Mouse (Mus musculus) intestine, embryonic 16.5 days (tissue): ENCODE measurements around the gene Cfap161. TPM values are rescaled to one million over a fixed set of nuclear protein-coding genes. Genes with fewer than 3 reads are reported as not detected.

Experiments used
- ATAC-seq: fragments of 200-750 bp; cut with Nextera tagmentation; 2 replicates; pipeline ENCODE4 v1.8.0; 2017; ENCODE audit warnings: moderate TSS enrichment, moderate library complexity
- H3K27ac ChIP-seq: fragments of 300-500 bp; sonication (generic); 2 replicates; pipeline ENCODE4 v1.5.1; 2014; ENCODE audit warnings: mild to moderate bottlenecking, low read length
- H3K27me3 ChIP-seq: fragments of 300-500 bp; sonication (generic); replicated peaks from 2 replicates; pipeline ENCODE4 v1.6.1; 2014; ENCODE audit warnings: low read length, control low read depth, mixed read lengths; ENCODE audit not compliant: control insufficient read depth, insufficient read depth
- H3K36me3 ChIP-seq: fragments of 300-500 bp; sonication (generic); 2 replicates; pipeline ENCODE4 v1.6.1; 2014; ENCODE audit warnings: low read length, control low read depth; ENCODE audit not compliant: control insufficient read depth, insufficient read depth
- H3K4me1 ChIP-seq: fragments of 300-500 bp; sonication (generic); 2 replicates; pipeline ENCODE4 v1.6.1; 2014; ENCODE audit warnings: low read length, control low read depth, mixed read lengths; ENCODE audit not compliant: control insufficient read depth, insufficient read depth
- H3K4me2 ChIP-seq: fragments of 300-500 bp; sonication (generic); 2 replicates; pipeline ENCODE4 v1.6.1; 2014; ENCODE audit warnings: low read depth, low read length, control low read depth
- H3K4me3 ChIP-seq: fragments of 300-500 bp; sonication (generic); 2 replicates; pipeline ENCODE4 v1.5.1; 2014; ENCODE audit warnings: mild to moderate bottlenecking, low read length
- H3K9ac ChIP-seq: fragments of 300-500 bp; sonication (generic); 2 replicates; pipeline ENCODE4 v1.6.1; 2014; ENCODE audit warnings: low read depth, low read length
- H3K9me3 ChIP-seq: fragments of 300-500 bp; sonication (generic); 2 replicates; pipeline ENCODE4 v1.6.1; 2016; ENCODE audit warnings: low read length, control low read depth; ENCODE audit not compliant: control insufficient read depth
- WGBS: fragments of 180-500 bp; shearing (Covaris S2); extraction: QIAGEN DNeasy Blood & Tissue Kit; methylation state at CpG from one replicate; pipeline ENCODE4 v1.1.7; 2014; 5-methylcytosine and 5-hydroxymethylcytosine counted together
- polyA plus RNA-seq: library from polyadenylated mRNA; unstranded; fragments of >200 nt; fragmentation: Nextera tagmentation; extraction: Ambion mirVana; gene quantifications from 2 replicates; pipeline ENCODE4 v1.2.1, GENCODE M21; 2015

Cfap161 gene
- polyA plus RNA-seq, 1 experiment from 2014 or later: 0.13 TPM

GRCm38 (mm10) chr7:83809060-83809459 lies 14.4 kb upstream of the Cfap161 start:
- H3K4me2 ChIP-seq: no peak overlapping the region
- no peak overlapping the region for H3K4me3 ChIP-seq
- H3K9me3 ChIP-seq: no peaks in the 10 kb centered on the region
- H3K27me3 ChIP-seq: no peaks in the 10 kb centered on the region
- no peak overlapping the region for H3K9ac ChIP-seq
- H3K27ac ChIP-seq: 0 out of 2 replicates have a peak overlapping the region, but pooled peaks have one; percentile 9
- peaks cover 12% of the 10 kb centered on the region for H3K4me1 ChIP-seq
- 55% methylated on average over 6 of the region's 6 CpGs for WGBS
- ATAC-seq: no peak
- H3K36me3 ChIP-seq: no peaks in the 10 kb centered on the region

DNA sequence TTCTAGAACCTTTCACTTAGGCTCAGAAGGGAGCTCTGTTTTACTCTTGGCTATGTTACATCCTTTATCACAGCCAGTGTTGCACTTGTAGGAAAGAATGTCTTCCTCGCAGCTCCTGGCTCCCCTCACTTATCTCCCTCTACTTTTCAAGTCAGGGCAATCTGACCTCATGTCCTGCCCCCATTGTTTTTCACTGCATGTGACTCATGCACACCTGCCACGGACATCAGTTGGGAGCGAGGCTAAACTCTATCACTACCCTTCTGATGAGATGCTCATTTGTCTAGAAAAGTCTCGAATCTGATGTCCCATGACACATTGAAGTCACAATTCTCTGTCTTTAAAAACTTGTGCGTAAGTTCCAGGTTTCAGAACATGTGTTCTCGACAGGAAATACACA lies 12.3 kb upstream of the Cfap161 start:
- WGBS: 70% methylated on average over 6 of the region's 6 CpGs
- Histone ChIP-seq H3K9ac (no peak overlapping the region), H3K4me2 (no peak overlapping the region), H3K27me3 (no peaks in the 10 kb centered on the region), H3K4me3 (no peak overlapping the region), H3K9me3 (no peaks in the 10 kb centered on the region), H3K36me3 (no peaks in the 10 kb centered on the region), H3K4me1 (peaks cover 4% of the 10 kb centered on the region), H3K27ac (no peak overlapping the region)
- ATAC-seq: no peak

DNA sequence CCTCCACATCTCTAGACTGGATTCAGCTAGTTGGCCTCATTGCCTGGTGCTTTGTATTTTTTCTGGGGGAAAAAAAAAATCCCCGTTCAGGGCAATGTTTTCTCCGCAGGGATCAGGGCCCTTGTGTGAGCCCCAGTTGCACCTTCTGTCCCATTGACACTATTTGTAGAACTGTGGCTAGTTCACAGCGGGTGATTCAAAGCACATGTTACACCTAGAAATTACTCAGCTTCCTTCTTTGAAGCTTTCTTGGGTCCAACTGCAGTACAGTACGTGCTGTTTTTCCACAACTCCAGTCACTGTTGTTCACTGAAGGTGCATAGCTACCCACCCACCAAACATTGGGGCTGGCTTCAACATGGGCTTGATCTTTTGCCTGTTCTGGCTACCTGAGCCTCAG lies 9.1 kb upstream of the Cfap161 start:
- Histone ChIP-seq H3K4me3 (no peak overlapping the region), H3K4me2 (no peak overlapping the region), H3K4me1 (0 out of 2 replicates have a peak, but pooled peaks cover 2% of the 10 kb centered on the region), H3K36me3 (no peaks in the 10 kb centered on the region), H3K27me3 (no peaks in the 10 kb centered on the region), H3K9me3 (no peaks in the 10 kb centered on the region), H3K27ac (no peak overlapping the region), H3K9ac (no peak overlapping the region)
- no peak for ATAC-seq
- WGBS: 88% methylated on average over 4 of the region's 4 CpGs

GRCm38 (mm10) chr7:83802509-83802908 lies 7.8 kb upstream of the Cfap161 start:
- WGBS: 60% methylated on average over 7 of the region's 7 CpGs
- Histone ChIP-seq H3K4me3 (no peak overlapping the region), H3K9me3 (no peaks in the 10 kb centered on the region), H3K4me2 (no peak overlapping the region), H3K27me3 (no peaks in the 10 kb centered on the region), H3K4me1 (0 out of 2 replicates have a peak, but pooled peaks cover 2% of the 10 kb centered on the region), H3K27ac (no peak overlapping the region), H3K36me3 (no peaks in the 10 kb centered on the region), H3K9ac (no peak overlapping the region)
- ATAC-seq: peak; percentile 58

- WGBS: 68% methylated on average over 2 of the region's 2 CpGs
These were observed 7.3 kb upstream of the Cfap161 start for GRCm38 (mm10) chr7:83802007-83802406.

DNA sequence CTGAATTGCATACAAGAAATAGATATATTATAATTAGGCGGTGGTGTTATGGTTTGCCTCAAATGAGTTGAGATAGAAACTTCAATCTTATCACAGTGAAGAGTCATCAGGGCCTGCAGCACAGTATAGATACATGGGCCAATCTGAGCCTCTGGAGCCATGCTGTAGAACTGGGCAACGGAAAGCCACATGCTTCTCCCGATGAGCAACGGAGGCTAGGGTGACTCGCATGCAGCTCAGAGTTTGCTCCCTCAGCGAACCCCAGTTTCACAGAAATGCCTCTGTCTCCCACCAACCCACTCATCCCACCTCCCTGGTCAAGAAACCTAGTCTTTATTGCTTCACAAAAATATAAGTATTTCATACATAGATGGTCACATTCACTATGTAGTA lies 6.8 kb upstream of the Cfap161 start:
- 92% methylated on average over 6 of the region's 6 CpGs for WGBS

More at GRCm38 (mm10) chr7:83802007-83802406, 7.3 kb upstream of the Cfap161 start:
- no peaks in the 10 kb centered on the region for H3K36me3 ChIP-seq
- H3K27ac ChIP-seq: no peak overlapping the region
- no peak for ATAC-seq
- H3K27me3 ChIP-seq: no peaks in the 10 kb centered on the region
- no peaks in the 10 kb centered on the region for H3K9me3 ChIP-seq
- no peak overlapping the region for H3K9ac ChIP-seq
- no peak overlapping the region for H3K4me3 ChIP-seq
- H3K4me2 ChIP-seq: no peak overlapping the region
- H3K4me1 ChIP-seq: 0 out of 2 replicates have a peak, but pooled peaks cover 2% of the 10 kb centered on the region

GRCm38 (mm10) chr7:83800561-83801482 lies 6.1 kb upstream of the Cfap161 start:
- H3K27ac ChIP-seq: no peak overlapping the region

More for the DNA sequence above, 6.8 kb upstream of the Cfap161 start:
- Histone ChIP-seq H3K4me2 (no peak overlapping the region), H3K9ac (no peak overlapping the region), H3K4me1 (0 out of 2 replicates have a peak, but pooled peaks cover 2% of the 10 kb centered on the region), H3K36me3 (no peaks in the 10 kb centered on the region), H3K27ac (no peak overlapping the region), H3K9me3 (no peaks in the 10 kb centered on the region), H3K4me3 (no peak overlapping the region), H3K27me3 (no peaks in the 10 kb centered on the region)
- no peak for ATAC-seq

DNA sequence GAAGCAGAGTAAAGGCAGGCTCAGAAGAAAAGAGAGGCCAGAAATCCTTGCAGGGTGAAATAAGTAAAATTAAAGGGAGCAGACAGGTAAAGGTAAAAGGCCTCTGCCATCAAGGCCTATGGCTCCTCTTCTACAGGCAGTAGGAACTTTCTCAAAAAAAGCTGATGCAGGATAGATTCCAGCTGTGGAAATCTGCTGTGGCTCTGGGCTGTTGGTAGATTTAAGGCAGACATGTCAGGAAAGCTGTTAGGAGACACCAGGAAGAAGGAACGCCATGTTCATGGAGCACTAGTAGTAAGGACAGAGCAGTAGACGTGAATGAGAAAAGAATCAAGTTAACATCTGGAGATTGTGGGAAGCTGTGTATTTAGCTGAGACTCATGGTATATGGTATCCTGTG lies 5.4 kb upstream of the Cfap161 start:
- WGBS: 82% methylated on average over 2 of the region's 2 CpGs
- Histone ChIP-seq H3K27ac (no peak overlapping the region), H3K27me3 (no peaks in the 10 kb centered on the region), H3K4me2 (no peak overlapping the region), H3K4me1 (0 out of 2 replicates have a peak, but pooled peaks cover 2% of the 10 kb centered on the region), H3K4me3 (no peak overlapping the region), H3K9ac (no peak overlapping the region), H3K36me3 (no peaks in the 10 kb centered on the region), H3K9me3 (no peaks in the 10 kb centered on the region)
- ATAC-seq: no peak

More at GRCm38 (mm10) chr7:83800561-83801482, 6.1 kb upstream of the Cfap161 start:
- Histone ChIP-seq H3K27me3 (no peaks in the 10 kb centered on the region), H3K36me3 (no peaks in the 10 kb centered on the region), H3K4me3 (no peak overlapping the region), H3K9ac (no peak overlapping the region), H3K9me3 (no peaks in the 10 kb centered on the region), H3K4me2 (no peak overlapping the region), H3K4me1 (0 out of 2 replicates have a peak, but pooled peaks cover 2% of the 10 kb centered on the region)
- ATAC-seq: no peak
- 64% methylated on average over 8 of the region's 8 CpGs for WGBS

- peaks cover 6% of the 10 kb centered on the region; the same call in 1 of the 2 replicates for H3K4me1 ChIP-seq
- H3K27ac ChIP-seq: peak overlapping the region; percentile 35; the same call in 1 of the 2 replicates
- no peaks in the 10 kb centered on the region for H3K36me3 ChIP-seq
- H3K9ac ChIP-seq: no peak overlapping the region
- no peaks in the 10 kb centered on the region for H3K9me3 ChIP-seq
- no peaks in the 10 kb centered on the region for H3K27me3 ChIP-seq
- H3K4me2 ChIP-seq: no peak overlapping the region
- H3K4me3 ChIP-seq: no peak overlapping the region
- no peak for ATAC-seq
These were observed 3.3 kb upstream of the Cfap161 start for GRCm38 (mm10) chr7:83798004-83798403.
